Mouse (Mus musculus) testis, postnatal 14 days (tissue): ENCODE data around the gene Celsr1.

Source experiments
- DNase-seq: peaks from one replicate; pipeline ENCODE4 v3.0.0; 2021; ENCODE audit warnings: low spot score

Gene Celsr1

DNA sequence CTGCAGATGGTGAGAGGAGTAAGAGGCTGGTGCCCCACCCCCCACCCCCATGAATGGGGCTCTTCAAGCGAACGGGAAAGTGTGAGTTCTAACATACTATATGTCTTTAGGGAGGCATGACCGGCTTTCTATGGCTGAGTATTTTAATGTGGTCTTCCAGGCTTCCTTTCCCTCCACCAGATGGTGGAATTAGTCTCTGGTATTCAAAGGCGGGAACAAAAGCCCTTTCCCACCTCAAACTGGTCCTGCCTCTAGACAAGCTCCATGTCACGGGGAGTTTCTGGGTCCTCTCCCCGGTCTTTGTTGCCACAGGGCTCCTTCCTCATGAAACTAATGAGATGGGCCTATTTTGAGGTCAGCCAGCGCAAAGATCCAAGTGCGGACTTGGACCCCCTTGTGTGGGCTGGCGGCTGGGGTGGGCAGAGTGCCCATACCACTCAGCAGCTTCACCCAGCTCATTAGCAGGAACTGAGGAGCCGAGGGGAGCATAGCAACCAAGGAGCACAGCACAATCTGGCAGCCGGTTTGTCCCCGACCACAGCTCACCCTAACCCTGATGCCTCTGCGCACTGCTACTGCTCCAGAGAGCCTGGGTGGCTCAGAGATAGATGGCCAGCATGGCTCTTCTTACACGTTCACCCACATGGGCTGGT is 39.5 kb downstream of the Celsr1 start:
- DNase-seq = no peak

DNA sequence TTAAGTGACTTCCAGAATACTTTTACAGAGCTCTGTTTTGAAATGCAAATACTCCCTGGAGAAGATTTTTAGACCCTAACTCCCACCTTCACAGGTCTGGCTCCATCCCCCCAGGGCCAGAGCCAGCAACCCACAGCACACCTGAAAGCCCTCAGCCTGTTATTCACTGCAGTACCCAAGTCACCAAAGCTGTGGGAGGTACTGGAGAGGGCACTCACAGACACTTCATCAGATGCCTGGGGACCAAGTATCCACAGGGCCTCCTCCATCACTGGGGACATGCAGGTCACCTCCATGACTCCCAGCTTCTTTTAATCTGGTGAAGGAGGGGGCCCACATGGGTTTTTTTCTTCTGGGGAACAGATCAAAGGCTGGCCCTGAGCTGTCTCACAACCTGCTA is 40.2 kb downstream of the Celsr1 start:
- DNase-seq = no peak

DNA sequence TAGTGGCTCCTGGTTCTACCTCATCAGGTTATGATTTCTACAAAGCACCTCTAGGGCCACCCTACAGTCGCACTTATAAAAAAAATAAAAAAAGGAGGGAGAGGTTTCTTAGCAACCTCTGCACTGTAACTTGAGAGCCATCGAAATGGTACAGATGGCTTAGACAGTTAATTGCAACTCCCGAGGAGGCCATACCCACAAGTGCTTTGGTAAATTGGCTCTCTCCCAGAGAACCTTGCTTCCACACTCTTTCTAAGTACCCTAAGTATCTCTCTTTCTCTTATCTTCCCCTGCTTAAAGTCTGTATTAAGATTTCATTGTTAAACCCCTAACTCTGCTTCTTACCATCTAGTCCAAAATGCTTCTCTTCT is 41.5 kb downstream of the Celsr1 start:
- no peak for DNase-seq

DNA sequence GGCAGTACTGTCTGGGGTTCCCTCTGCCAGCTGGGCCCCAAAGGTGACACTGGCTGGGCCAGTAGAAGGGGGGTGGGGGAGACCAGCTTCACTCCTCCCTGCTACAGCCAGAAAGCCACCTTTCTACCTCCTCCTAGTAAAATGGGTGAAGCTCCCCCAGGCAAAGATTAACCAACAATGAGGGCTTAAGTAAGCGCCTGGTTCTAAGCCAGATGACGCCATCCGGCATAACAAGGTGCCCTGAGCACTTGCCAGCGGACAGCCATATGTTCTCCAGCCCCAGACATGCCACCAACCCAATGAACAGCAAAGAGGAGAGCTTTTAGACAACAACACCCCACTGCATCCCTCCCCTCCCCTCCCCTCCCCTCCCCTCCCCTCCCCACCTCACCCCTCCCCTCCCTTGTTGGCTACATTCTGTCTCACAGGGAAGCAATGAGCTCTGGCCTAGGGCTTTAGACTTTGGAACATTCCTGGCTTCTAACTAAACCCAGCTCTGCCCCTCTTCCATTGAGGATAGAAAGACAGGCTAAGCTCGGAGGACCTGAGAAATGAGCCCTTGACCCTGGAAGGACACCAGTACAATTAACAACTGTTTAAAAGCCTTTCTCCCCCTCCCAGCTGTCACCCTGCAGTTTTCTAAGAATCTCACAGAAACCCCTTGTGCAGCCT is 42.0 kb downstream of the Celsr1 start:
- no peak for DNase-seq

DNA sequence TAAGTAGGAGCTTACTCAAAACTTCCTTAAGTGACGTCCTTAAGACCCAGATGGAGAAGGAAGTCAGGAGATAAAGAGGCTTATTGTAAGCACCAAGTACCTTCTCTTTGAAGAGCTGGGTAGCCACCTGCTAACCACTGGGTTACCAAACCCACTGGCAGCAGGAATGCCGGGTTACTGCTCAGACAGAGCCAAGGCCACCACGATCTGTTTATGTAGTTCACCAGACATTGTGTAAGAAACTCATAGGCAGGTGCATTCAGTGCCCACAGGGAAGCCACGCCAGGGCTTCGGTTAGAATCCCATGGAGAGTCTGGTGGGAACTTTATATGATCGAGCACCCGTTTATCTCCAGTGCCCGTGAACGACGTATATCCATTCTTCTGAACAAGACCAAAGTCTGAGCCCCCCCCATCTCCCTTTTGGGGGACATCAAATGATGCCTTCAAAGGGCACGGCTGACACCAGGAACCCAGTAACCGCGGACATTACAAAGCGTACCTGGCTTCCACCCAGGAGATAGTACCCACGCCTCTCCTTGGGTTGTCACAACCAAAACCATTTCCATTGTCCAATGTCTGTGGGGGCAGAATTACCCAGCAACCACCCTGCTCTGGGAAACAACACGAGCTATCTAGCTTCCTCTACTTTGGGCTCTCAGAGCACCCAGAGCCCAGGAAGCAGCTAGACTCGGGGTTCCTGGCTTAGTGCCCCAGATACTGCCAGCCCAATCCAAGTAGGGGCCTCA is 42.7 kb downstream of the Celsr1 start:
- no peak for DNase-seq

DNA sequence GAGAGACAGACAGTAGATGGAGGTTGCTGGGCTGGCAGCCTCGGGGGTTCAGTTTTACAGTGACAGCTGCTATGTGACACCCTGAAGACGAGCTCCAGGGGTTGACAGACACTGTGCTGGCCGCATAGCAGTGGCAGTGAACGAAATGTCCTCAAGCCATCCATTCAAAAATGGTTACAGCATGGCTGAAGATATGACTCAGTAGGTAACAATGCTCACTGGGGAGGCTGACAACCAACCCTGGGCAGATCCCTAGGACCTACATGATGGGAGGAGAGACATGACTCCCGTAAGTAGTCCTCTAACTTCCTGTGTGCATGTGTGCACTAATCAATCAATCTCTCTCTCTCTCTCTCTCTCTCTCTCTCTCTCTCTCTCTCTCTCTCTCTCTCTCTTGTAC is 45.7 kb downstream of the Celsr1 start:
- no peak for DNase-seq

DNA sequence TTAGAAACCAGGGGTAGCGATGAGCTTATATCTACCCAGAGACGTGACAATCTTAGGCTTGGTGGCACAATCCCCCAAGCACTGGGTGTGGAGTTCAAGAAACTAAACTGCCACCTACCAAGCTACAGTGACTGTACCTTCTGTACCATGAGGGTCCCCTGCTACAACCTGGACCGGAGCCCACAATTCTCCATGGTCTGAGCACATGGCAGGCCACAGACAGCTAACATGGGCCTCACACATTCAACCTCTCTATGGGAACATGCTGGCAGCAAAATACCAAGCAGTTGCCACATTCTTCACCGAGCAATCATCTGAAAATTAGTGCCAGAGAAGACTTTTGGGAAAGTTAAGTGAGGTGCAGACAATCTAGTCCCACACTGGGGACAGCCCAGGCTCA is 47.4 kb downstream of the Celsr1 start:
- DNase-seq = no peak

DNA sequence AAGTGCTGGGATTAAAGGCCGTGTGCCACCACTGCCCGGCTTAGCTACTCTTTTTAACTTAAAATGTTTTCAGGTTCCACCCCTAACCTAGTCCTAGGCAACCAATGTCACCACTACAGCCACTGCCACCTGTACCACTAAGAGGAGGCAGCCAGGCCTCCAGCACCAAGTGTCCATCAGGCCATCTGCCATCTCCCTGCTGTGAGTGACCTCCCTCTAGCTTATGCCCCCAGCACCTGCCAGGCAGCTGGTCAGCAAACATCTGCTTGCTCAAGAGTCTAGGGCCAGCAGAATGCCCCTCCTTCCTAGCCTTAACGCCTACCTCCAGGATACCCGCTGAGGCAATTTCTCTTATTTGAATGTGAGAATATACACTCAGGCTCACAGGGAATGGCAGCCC is 48.0 kb downstream of the Celsr1 start:
- DNase-seq = no peak

DNA sequence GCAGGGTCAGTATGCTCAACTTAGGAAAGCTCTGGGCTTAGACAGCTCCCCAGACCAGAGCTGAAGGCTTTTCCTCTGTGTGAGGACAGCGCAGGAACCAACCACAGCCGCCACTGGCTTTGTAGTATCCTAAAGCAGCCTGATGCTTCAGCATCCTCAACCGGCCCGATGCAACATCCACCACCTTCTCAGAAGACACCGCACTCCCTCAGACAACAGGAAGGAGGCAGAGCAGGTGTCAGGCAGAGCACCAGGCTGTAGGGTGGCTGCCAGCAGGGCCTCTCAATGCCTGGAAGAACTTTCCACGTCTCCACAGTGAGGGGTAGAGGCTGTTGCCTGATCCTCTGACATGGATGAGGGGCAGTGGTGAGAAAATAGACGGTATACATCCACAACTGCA is 50.4 kb downstream of the Celsr1 start:
- no peak for DNase-seq

DNA sequence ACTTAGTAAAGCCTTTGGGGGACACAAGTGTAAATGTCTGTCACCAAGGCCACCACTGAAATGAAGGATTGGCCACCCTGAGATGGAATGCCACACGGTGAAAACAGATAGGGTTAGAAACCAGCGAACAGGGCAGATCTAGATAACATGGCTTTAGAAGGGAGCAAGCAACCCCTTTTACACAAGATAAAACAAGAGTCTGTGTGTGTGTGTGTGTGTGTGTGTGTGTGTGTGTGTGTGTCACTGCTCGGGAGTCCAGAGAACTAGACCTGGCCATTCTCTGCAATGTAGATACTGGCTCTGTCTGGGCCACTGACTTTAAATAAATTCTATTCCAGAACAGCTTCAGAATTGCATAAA is 51.2 kb downstream of the Celsr1 start:
- no peak for DNase-seq

DNA sequence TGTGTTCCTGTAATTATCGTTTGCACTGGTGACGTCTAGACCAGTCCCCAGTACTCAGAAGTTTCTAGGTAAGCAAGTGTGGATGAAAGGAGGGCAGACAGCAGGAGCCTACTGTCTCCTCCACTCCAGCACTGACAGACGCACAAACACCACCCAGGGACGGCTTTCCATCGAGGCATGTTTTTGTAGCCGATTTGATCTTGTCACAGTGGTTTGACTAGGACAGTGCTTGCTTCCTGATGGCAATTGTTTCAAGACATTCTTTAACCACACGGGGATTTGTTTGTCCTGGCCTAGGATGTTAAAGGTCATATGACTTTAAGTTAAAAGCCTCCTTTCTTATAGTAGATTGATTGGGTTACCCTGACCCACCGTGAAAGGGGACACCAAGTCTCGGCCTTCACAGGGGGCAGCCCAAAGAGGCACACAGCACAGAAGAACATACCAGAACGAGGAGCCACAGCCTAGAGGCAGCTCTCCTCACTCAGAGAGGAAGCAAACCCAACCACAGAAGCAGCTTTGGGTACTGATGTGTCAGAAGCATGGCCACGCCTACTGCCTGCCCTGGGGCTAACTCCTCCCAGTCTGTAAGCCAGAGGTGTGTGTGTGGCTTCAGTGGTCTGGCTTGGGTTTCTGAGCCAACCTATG is 51.7 kb downstream of the Celsr1 start:
- no peak for DNase-seq

DNA sequence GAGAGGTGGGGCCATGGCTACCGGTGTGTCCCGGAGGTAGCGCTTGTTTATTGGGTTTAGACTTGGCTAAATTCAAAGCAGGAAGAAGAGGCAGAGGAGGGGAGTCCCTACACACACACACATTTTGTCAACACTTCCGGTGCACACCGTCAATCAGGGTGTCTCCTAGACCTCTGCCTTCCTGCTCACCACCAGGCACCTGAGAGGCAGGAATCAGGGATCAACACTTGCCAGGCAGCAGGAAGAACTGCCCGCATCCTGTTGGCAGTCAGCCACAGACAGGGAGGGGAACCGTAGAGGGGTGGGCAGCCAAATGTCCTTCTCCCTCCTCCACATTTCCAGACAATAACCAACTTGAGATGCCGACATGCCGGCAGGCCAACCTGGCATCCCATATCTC is 56.5 kb downstream of the Celsr1 start:
- DNase-seq = no peak

DNA sequence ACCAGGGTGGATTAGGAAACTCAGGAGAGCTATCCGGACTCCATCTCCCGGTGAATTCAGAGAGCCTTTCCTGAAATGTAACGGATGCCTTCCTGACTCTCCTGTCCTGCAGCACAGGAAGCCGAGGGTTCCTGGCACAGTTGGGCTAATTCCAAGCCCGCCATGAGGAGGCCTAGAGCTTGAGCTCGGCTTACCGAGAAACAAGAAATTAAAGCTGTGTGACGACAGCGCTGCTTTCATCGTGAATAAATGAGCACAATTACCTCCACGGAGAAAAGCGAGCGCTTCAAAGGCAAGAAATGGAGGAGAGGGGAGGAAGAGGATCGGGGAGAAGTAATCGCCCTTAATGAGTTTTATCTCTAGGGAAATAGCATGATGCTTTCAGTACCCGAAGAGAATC is 57.8 kb downstream of the Celsr1 start:
- no peak for DNase-seq

DNA sequence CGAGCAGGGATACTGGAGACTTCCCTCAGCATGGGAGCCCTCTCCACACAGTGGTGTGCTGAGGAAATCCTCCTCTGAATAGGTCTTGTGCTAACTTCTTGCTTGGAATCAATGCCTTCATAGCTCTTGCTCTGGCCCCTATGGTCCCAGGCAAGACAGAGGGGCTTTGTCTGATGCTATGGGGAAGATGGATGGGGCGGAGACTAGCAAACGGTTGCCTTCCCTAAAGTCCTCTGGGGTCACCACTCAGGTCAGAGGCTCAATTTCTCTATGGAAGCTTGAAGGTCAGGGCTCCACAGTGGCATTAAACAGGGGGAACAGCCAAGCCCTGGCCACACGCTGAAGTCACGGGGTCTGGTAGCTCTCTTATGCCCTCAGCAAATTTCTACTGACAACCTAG is 62.0 kb downstream of the Celsr1 start:
- no peak for DNase-seq

DNA sequence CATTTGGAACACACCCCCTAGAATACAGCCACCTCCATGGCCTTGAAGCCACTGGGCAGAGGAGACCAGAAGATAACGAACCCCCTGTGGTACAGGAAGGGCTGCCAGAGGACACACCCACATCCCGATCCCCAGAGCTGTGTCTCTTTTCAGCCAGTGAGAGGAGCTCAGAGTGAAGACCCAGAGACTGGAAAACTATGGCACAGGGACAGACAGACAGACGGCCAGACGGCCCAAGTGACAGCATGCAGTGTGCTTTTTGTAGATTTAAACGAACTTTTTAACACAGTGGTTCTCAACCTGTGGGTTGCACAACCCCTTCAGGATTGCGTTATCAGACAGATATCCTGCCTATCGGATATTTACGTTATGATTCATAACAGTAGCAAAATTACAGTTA is 63.1 kb downstream of the Celsr1 start:
- no peak for DNase-seq

DNA sequence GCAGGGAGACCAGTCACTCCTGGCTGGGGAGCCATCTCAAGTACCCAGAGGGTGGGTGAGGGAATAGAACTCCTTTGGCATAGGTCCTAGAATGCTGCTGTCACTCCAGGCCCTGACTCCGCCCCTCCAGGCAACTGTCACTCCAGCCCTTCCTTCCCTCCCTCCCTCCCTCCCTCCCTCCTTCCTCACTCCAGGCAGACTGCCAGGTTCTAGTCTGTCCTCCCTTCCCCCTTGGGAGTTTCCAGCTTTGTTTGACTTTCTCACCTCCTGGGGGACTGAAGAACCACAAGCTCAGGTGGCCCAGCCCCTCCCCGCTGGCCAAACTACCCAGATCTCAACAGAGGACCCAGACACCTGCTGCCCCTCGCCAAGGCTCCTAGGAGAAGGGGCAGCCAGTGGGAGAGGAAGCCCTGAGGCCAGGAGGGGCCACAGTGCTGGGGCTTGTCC is 63.8 kb downstream of the Celsr1 start:
- peak; percentile 24 for DNase-seq

DNA sequence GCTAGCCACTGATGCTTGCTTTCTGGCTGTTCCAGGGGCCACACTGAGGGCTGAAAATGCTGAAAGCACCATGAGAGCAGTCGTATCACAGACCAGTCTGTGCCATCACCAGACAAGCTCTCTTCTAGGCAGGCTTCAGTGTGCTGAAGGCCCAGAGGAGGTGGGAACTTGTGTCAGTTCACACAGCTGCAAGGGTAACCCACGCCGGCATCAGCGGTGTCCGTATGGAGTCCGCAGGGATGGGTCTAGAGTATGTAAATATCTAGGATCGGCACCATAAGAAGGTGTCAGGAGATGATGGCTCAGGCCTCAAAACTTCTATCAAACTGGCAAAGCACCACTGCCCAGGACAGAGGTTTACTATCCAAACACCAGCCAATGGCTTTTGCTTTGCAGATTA is 64.3 kb downstream of the Celsr1 start:
- no peak for DNase-seq

DNA sequence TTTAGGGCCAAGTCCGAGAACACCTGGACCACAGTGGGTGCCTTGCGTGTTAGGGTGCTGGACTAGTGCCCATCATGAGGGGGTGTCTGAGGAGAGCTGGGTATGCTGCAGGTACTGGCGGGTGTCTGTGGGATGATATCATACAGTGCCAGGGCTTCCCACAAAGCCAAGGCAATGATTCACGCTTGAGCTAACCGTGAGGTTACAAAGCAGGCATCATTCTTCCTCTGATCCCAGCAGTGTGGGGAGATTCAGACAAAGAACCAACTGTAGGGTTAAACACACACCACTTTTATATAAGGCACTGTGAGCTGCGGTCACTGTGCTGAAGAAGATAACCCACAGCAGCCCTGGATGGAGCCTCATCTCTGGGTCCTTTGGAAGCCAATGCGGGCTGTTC is 67.5 kb downstream of the Celsr1 start:
- DNase-seq = no peak

DNA sequence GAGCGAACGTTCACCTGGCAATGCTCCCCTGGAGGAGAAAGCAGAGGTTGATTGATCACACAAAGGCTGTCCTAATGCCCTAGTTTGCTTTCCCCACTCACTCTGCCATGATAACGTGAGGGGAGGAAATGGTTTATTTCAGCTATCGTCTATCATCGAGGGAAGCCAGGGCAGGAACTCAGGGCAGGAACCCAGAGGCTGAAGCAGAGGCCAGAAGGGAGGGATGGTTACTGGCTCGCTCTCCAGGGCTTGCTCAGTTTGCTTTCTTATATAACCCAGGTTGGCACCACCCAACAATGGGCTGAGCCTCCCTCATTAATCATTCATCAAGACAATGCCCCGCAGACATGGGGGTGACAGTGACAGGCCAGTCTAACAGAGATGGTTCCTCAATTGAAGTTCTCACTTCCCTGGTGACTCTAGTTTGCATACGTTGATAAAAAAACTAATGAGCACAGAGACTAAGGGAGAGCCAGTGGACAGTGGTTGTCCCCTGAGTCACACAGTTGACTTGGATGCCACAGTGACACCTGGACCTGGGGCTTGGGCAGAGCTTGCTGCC is 70.2 kb downstream of the Celsr1 start:
- DNase-seq = no peak

DNA sequence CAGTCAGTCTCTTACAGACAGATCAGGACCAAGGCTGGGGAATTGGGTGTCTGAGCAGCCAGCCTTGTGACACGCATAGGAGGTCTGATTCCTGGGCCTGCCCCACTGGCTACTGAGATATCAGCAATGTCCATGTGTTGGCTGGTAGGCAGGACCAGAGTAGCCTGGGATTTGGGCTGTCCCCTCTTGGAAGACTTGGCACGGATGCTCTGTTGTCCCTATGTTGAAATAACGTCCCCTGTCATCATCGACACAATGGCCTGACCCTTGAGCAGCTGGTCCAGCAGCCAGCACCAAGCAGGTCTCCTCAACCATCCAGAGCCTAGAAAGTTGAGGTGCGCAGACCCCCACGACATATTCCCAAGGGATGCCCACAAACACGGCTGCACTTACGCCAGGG is 70.9 kb downstream of the Celsr1 start:
- no peak for DNase-seq

DNA sequence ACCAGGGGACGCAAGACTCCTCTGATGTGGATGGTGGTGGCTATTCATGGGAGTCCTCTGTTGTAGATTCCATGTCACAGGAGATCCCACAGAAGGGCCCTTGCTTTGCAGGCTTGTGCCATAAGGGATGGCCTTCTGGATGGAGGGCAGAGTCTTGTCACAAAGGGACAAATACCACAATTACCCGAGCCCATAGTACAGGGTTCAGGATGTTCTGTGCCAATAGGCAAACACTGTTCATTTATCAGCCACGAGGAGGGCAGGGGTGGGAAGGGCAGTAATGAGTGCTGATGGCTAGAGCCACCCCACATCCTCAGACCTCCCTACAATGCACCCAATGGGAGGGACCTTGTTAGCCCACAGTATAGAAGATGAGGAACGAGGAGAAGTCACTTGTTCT is 71.9 kb downstream of the Celsr1 start:
- DNase-seq = no peak

DNA sequence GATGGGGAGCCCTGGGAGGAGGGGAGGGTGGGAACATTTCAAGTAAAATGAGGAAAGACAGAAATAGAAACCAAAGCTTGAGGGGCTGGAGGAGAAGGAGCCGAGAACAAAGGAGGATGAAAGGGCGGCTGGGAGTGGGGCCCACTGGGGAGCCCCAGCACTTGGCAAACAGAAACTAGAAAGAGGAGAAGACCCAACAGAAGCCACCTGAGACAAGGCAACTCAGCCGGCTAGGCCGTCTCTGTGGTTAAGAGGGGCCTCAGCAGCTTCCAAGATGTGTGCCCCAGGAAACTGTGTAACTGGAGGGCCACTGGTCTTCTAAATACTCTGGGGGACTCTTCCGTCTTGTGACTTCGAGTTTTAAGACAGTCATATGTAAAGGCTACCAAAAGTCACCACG is 72.4 kb downstream of the Celsr1 start:
- no peak for DNase-seq

DNA sequence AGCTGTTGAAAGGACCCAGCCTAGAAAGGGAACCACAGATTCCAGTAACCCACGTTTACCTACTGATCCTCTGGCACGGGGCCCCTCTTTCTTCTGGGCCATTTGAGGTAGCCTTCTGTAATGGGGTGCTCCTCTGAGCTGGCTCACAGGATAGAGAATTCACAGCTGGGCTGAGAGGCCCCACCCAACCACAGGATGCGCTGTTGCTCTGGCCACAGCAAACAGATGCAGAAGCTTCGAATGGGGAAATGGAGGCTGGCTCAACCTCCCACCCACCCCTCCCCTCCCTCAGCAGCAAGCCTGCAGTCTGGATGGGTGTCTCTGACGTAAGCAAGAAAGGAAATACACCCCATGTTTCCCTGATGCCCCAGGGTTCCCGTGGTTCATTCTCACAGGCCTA is 77.4 kb downstream of the Celsr1 start:
- DNase-seq = no peak
